Mouse (Mus musculus): Measurements from ENCODE around the gene Ccdc62. TPM values are rescaled to one million over a fixed set of nuclear protein-coding genes. Genes with fewer than 3 reads are reported as not detected.

Gene Ccdc62
- total RNA-seq, 2 experiments from 2014 or later: 2.4 to 2.6 TPM

Small RNA genes within 50 kb of the gene (microRNA-seq; reads per million reads assigned to microRNA genes)
- 0.68 to 2.5 reads per million in 2 experiments for gene Mir7032

Other genes starting within 250 kb of the Ccdc62 start
- 100 to 1,000 TPM; 112 to 122 TPM for gene Clip1, start 246.1 kb upstream of the Ccdc62 start, total RNA-seq (2021)
- 10 to 100 TPM; 44.3 to 50.0 TPM for gene Zcchc8, start 209.6 kb upstream of the Ccdc62 start, total RNA-seq (2021)
- gene Rsrc2, start 181.3 kb upstream of the Ccdc62 start, total RNA-seq (2021): 10 to 100 TPM; 89.5 to 96.9 TPM
- 1 to 10 TPM; 1.7 to 2.9 TPM for gene Kntc1, start 181.0 kb upstream of the Ccdc62 start, total RNA-seq (2021)
- under 1 TPM in 1 of 2 experiments, not detected in 1; 0.19 TPM for gene Hcar2, start 65.2 kb upstream of the Ccdc62 start, total RNA-seq (2021)
- gene Hcar1, start 50.7 kb upstream of the Ccdc62 start, total RNA-seq (2021): under 1 TPM; 0.62 to 0.92 TPM
- 10 to 100 TPM; 63.2 to 72.6 TPM for gene Denr, start 23.5 kb upstream of the Ccdc62 start, total RNA-seq (2021)
- gene Gm43518, start 3.3 kb upstream of the Ccdc62 start, total RNA-seq (2021): 1 to 10 TPM in 1 of 2 experiments, under 1 TPM in 1; 0.65 to 1.5 TPM
- gene Hip1r, start 42.9 kb downstream of the Ccdc62 start, total RNA-seq (2021): 10 to 100 TPM; 61.2 to 63.8 TPM
- gene Vps37b, start 101.6 kb downstream of the Ccdc62 start, total RNA-seq (2021): 10 to 100 TPM; 35.9 to 41.0 TPM
- gene Abcb9, start 165.1 kb downstream of the Ccdc62 start, total RNA-seq (2021): 10 to 100 TPM; 29.3 to 33.3 TPM
- 10 to 100 TPM; 31.9 to 32.4 TPM for gene Ogfod2, start 181.6 kb downstream of the Ccdc62 start, total RNA-seq (2021)
- 10 to 100 TPM; 47.3 to 49.0 TPM for gene Arl6ip4, start 185.4 kb downstream of the Ccdc62 start, total RNA-seq (2021)